Mouse (Mus musculus) forebrain, embryonic 13.5 days (tissue): ENCODE data around the gene Plxdc1. TPM values are rescaled to one million over a fixed set of nuclear protein-coding genes. Genes with fewer than 3 reads are reported as not detected.

Experiments used
- ATAC-seq: fragments of 200-750 bp; cut with Nextera tagmentation; 2 replicates; pipeline ENCODE4 v1.8.0; 2017
- H3K27ac ChIP-seq: fragments of 300-500 bp; sonication (generic); 2 replicates; pipeline ENCODE4 v1.5.1; 2015; ENCODE audit warnings: inconsistent platforms, mild to moderate bottlenecking, moderate library complexity
- H3K27me3 ChIP-seq: fragments of 300-500 bp; sonication (generic); 2 replicates; pipeline ENCODE4 v1.6.1; 2015; ENCODE audit warnings: mild to moderate bottlenecking, inconsistent platforms
- H3K36me3 ChIP-seq: fragments of 300-500 bp; sonication (generic); 2 replicates; pipeline ENCODE4 v1.6.1; 2015; ENCODE audit warnings: mild to moderate bottlenecking, inconsistent platforms; ENCODE audit not compliant: poor library complexity, severe bottlenecking
- H3K4me1 ChIP-seq: fragments of 300-500 bp; sonication (generic); 2 replicates; pipeline ENCODE4 v1.6.1; 2015; ENCODE audit warnings: inconsistent platforms
- H3K4me2 ChIP-seq: fragments of 300-500 bp; sonication (generic); 2 replicates; pipeline ENCODE4 v1.6.1; 2015; ENCODE audit warnings: inconsistent platforms, mild to moderate bottlenecking, moderate library complexity
- H3K4me3 ChIP-seq: fragments of 300-500 bp; sonication (generic); 2 replicates; pipeline ENCODE4 v1.5.1; 2015; ENCODE audit warnings: mild to moderate bottlenecking, inconsistent platforms
- H3K9ac ChIP-seq: fragments of 300-500 bp; sonication (generic); 2 replicates; pipeline ENCODE4 v1.6.1; 2015; ENCODE audit warnings: mild to moderate bottlenecking, inconsistent platforms
- H3K9me3 ChIP-seq: fragments of 300-500 bp; sonication (generic); replicated peaks from 2 replicates; pipeline ENCODE4 v1.6.1; 2016; ENCODE audit warnings: inconsistent platforms
- WGBS: fragments of 180-500 bp; shearing (Covaris S2); methylation state at CpG from one replicate; pipeline ENCODE4 v1.1.7; 2015; 5-methylcytosine and 5-hydroxymethylcytosine counted together
- microRNA-seq: library from miRNA; unstranded; fragments of <30 nt; microRNA quantifications from one replicate; pipeline ENCODE4, GENCODE M21; 2016
- polyA plus RNA-seq: library from polyadenylated mRNA; unstranded; fragments of >200 nt; fragmentation: Nextera tagmentation; extraction: Ambion mirVana; gene quantifications from 2 replicates; pipeline ENCODE4 v1.2.1, GENCODE M21; 2015

Gene Plxdc1
- polyA plus RNA-seq, 1 experiment from 2014 or later = 0.34 TPM

GRCm38 (mm10) chr11:97885296-97885915 is 100.8 kb downstream of the Plxdc1 start:
- H3K4me1 ChIP-seq = no peaks in the 10 kb centered on the region; the same call in 1 of the 2 replicates
- H3K27ac ChIP-seq = no peak overlapping the region; the same call in 1 of the 2 replicates
- H3K27me3 ChIP-seq = no peaks in the 10 kb centered on the region
- no peaks in the 10 kb centered on the region for H3K9me3 ChIP-seq
- no peak overlapping the region for H3K9ac ChIP-seq
- no peak overlapping the region for H3K4me3 ChIP-seq
- 97% methylated on average over 2 of the region's 2 CpGs for WGBS
- ATAC-seq = no peak
- no peak overlapping the region for H3K4me2 ChIP-seq
- H3K36me3 ChIP-seq = no peaks in the 10 kb centered on the region

GRCm38 (mm10) chr11:97884601-97885185 is 101.6 kb downstream of the Plxdc1 start:
- peak overlapping the region; percentile 80 for H3K27ac ChIP-seq
- peak; percentile 17 for ATAC-seq
- peak overlapping the region; percentile 58 for H3K4me3 ChIP-seq
- no peaks in the 10 kb centered on the region for H3K9me3 ChIP-seq
- no peaks in the 10 kb centered on the region for H3K36me3 ChIP-seq
- 29% methylated on average over 7 of the region's 7 CpGs for WGBS
- H3K9ac ChIP-seq = 0 out of 2 replicates have a peak overlapping the region, but pooled peaks have one; percentile 9
- no peaks in the 10 kb centered on the region for H3K27me3 ChIP-seq
- peak overlapping the region; percentile 62 for H3K4me2 ChIP-seq
- H3K4me1 ChIP-seq = no peaks in the 10 kb centered on the region; the same call in 1 of the 2 replicates

GRCm38 (mm10) chr11:97883918-97884600 is 102.2 kb downstream of the Plxdc1 start, which contains the start of gene Fbxo47:
Fbxo47 (minus strand) TSS chr11:97884154.
- H3K4me2 ChIP-seq = peak within 1 kb of the TSS; percentile 62
- under 1% methylated on average over 37 of the region's 37 CpGs for WGBS
- ATAC-seq = peak; percentile 97
- no peaks in the 10 kb centered on the region for H3K36me3 ChIP-seq
- H3K9me3 ChIP-seq = no peaks in the 10 kb centered on the region
- H3K4me1 ChIP-seq = no peaks in the 10 kb centered on the region; the same call in 1 of the 2 replicates
- peak within 1 kb of the TSS; percentile 80 for H3K27ac ChIP-seq
- H3K27me3 ChIP-seq = no peaks in the 10 kb centered on the region
- peak within 1 kb of the TSS; percentile 53 for H3K9ac ChIP-seq
- peak within 1 kb of the TSS; percentile 58 for H3K4me3 ChIP-seq

- Histone ChIP-seq H3K4me3 (peak overlapping the region; percentile 58), H3K27me3 (no peaks in the 10 kb centered on the region), H3K4me1 (no peaks in the 10 kb centered on the region; the same call in 1 of the 2 replicates), H3K27ac (peak overlapping the region; percentile 74), H3K9ac (peak overlapping the region; percentile 53), H3K9me3 (no peaks in the 10 kb centered on the region), H3K4me2 (peak overlapping the region; percentile 62), H3K36me3 (no peaks in the 10 kb centered on the region)
- peak; percentile 32; the same call in 1 of the 2 replicates for ATAC-seq
- WGBS = 2% methylated on average over 26 of the region's 26 CpGs
Observed at GRCm38 (mm10) chr11:97883542-97883917, 102.7 kb downstream of the Plxdc1 start.

- H3K9me3 ChIP-seq = no peaks in the 10 kb centered on the region
- WGBS = 93% methylated on average over 4 of the region's 4 CpGs
Observed at GRCm38 (mm10) chr11:97880362-97880761, 105.9 kb downstream of the Plxdc1 start.

GRCm38 (mm10) chr11:97877341-97877740 is 108.9 kb downstream of the Plxdc1 start:
- no peaks in the 10 kb centered on the region for H3K27me3 ChIP-seq
- 89% methylated on average over 2 of the region's 2 CpGs for WGBS
- H3K27ac ChIP-seq = no peak overlapping the region
- no peak overlapping the region for H3K4me2 ChIP-seq
- no peaks in the 10 kb centered on the region for H3K36me3 ChIP-seq
- H3K4me1 ChIP-seq = no peaks in the 10 kb centered on the region
- H3K9ac ChIP-seq = no peak overlapping the region
- H3K4me3 ChIP-seq = no peak overlapping the region
- no peaks in the 10 kb centered on the region for H3K9me3 ChIP-seq
- no peak for ATAC-seq

More at GRCm38 (mm10) chr11:97880362-97880761, 105.9 kb downstream of the Plxdc1 start:
- no peak overlapping the region for H3K4me2 ChIP-seq
- H3K27me3 ChIP-seq = no peaks in the 10 kb centered on the region
- no peak for ATAC-seq
- no peak overlapping the region for H3K4me3 ChIP-seq
- H3K9ac ChIP-seq = no peak overlapping the region
- H3K36me3 ChIP-seq = no peaks in the 10 kb centered on the region
- H3K27ac ChIP-seq = no peak overlapping the region
- no peaks in the 10 kb centered on the region; the same call in 1 of the 2 replicates for H3K4me1 ChIP-seq

- 93% methylated on average over 1 of the region's 1 CpGs for WGBS
- no peak overlapping the region for H3K27ac ChIP-seq
- H3K4me3 ChIP-seq = no peak overlapping the region
- H3K36me3 ChIP-seq = no peaks in the 10 kb centered on the region
- ATAC-seq = no peak
- H3K9ac ChIP-seq = no peak overlapping the region
- H3K9me3 ChIP-seq = no peaks in the 10 kb centered on the region
- H3K4me2 ChIP-seq = no peak overlapping the region
- H3K27me3 ChIP-seq = no peaks in the 10 kb centered on the region
- H3K4me1 ChIP-seq = no peaks in the 10 kb centered on the region
Observed at GRCm38 (mm10) chr11:97874396-97874795, 111.8 kb downstream of the Plxdc1 start.

Small RNAs within 50 kb of the gene (microRNA-seq; reads per million reads assigned to microRNA genes)
- gene Gm22461 (not detected), gene Gm27597 (not detected)

Other genes starting within 250 kb of the Plxdc1 start
- 3.5 and 4.2 TPM in 2 replicates for gene Pip4k2b, start 241.7 kb downstream of the Plxdc1 start, polyA plus RNA-seq
- gene Cwc25, start 219.9 kb downstream of the Plxdc1 start, polyA plus RNA-seq = 18.0 and 20.1 TPM in 2 replicates
- gene 1700001P01Rik, start 210.5 kb downstream of the Plxdc1 start, polyA plus RNA-seq = 0.62 and 0.76 TPM in 2 replicates
- gene Rpl23, start 204.0 kb downstream of the Plxdc1 start, polyA plus RNA-seq = 386 and 461 TPM in 2 replicates
- 95.3 and 109 TPM in 2 replicates for gene Lasp1, start 187.4 kb downstream of the Plxdc1 start, polyA plus RNA-seq
- 17.4 and 18.7 TPM in 2 replicates for gene B230217C12Rik, start 145.7 kb downstream of the Plxdc1 start, polyA plus RNA-seq
- gene Fbxo47, start 102.3 kb downstream of the Plxdc1 start, polyA plus RNA-seq = 0.78 and 1.4 TPM in 2 replicates
- gene Arl5c, start 9.7 kb upstream of the Plxdc1 start, polyA plus RNA-seq = 8.4 and 11.0 TPM in 2 replicates
- 25.9 and 29.9 TPM in 2 replicates for gene Cacnb1, start 36.6 kb upstream of the Plxdc1 start, polyA plus RNA-seq
- 801 and 821 TPM in 2 replicates for gene Rpl19, start 40.3 kb upstream of the Plxdc1 start, polyA plus RNA-seq
- 1.2 and 1.6 TPM in 2 replicates for gene Stac2, start 67.0 kb upstream of the Plxdc1 start, polyA plus RNA-seq
- gene Fbxl20, start 164.0 kb upstream of the Plxdc1 start, polyA plus RNA-seq = 31.8 and 32.9 TPM in 2 replicates
- gene Med1, start 206.8 kb upstream of the Plxdc1 start, polyA plus RNA-seq = 77.5 and 78.3 TPM in 2 replicates
- 17.7 and 19.0 TPM in 2 replicates for gene Cdk12, start 216.6 kb upstream of the Plxdc1 start, polyA plus RNA-seq